Mouse (Mus musculus) C2C12 (cell line): ENCODE measurements around the gene Shoc2.

Source experiments
- CEBPB ChIP-seq: IDR thresholded peaks from one replicate; pipeline ENCODE4 v1.6.1; 2011; ENCODE audit warnings: low read depth, mild to moderate bottlenecking, control low read depth, moderate library complexity
- CTCF ChIP-seq: IDR thresholded peaks from one replicate; pipeline ENCODE4 v1.5.1; 2011; ENCODE audit not compliant: control insufficient read depth, insufficient read depth, insufficient read length

DNA sequence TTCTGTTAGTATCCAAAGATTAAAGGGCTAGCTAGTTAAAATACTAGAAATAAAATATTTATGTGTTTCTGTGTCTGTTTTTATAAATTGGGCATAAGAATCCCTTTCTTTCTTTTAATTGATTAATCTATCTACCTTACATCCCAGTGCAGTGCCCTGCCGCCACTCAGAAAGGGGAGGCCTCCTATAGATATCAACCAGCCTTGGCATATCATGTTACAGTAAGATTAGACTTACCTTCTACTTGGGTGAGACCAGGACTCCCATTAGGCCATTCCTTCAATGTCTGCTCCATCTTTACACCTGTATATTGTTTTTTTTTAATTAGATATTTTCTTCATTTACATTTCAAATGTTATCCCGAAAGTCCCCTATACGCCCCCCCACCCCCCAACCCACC lies 40.5 kb downstream of the Shoc2 start:
- no peak for TF ChIP-seq CTCF
- TF ChIP-seq CEBPB, result no peak
